Mouse (Mus musculus): ENCODE data around the gene Pbxip1.

- no peak for TF ChIP-seq CTCF (IDR thresholded peaks at IDR 0.05; ENCODE audit: insufficient read depth, low read length)
- no peak for TF ChIP-seq POLR2A (IDR thresholded peaks at IDR 0.05; ENCODE audit: borderline replicate concordance, extremely low read depth, low read depth, low read length)
Measured at GRCm38 (mm10) chr3:89454401-89455177, 18.1 kb downstream of the Pbxip1 start, which contains the start of gene Pmvk.
